Mouse (Mus musculus) kidney, adult 9 months (tissue): Measurements from ENCODE around the gene Pax1.

ENCODE experiments used
- DNase-seq: peaks from one replicate; pipeline ENCODE4 v3.0.0; 2022

Gene Pax1

GRCm38 (mm10) chr2:147373667-147374007 lies 11.9 kb downstream of the Pax1 start:
- DNase-seq: no peak

GRCm38 (mm10) chr2:147374245-147374644 lies 12.5 kb downstream of the Pax1 start:
- DNase-seq: no peak

- no peak for DNase-seq
These were observed 13.4 kb downstream of the Pax1 start for GRCm38 (mm10) chr2:147375019-147375715.

GRCm38 (mm10) chr2:147378934-147379333 lies 17.2 kb downstream of the Pax1 start:
- DNase-seq: peak; percentile 49

GRCm38 (mm10) chr2:147383373-147383772 lies 21.6 kb downstream of the Pax1 start:
- DNase-seq: no peak

- DNase-seq: no peak
These were observed 25.2 kb downstream of the Pax1 start for GRCm38 (mm10) chr2:147386949-147387348.

- DNase-seq: no peak
These were observed 47.6 kb downstream of the Pax1 start for GRCm38 (mm10) chr2:147409323-147409722.

GRCm38 (mm10) chr2:147415037-147415436 lies 53.3 kb downstream of the Pax1 start:
- no peak for DNase-seq

GRCm38 (mm10) chr2:147424582-147425255 lies 63.0 kb downstream of the Pax1 start:
- DNase-seq: no peak

- DNase-seq: peak; percentile 48
These were observed 68.1 kb downstream of the Pax1 start for GRCm38 (mm10) chr2:147429607-147430356.

- peak; percentile 17 for DNase-seq
These were observed 71.4 kb downstream of the Pax1 start for GRCm38 (mm10) chr2:147433120-147433519.
